Mouse (Mus musculus): Measurements from ENCODE around the gene Hdgfl3. TPM values are rescaled to one million over a fixed set of nuclear protein-coding genes. Genes with fewer than 3 reads are reported as not detected.
"Not testable (repeated sequence)": the region's sequence is repeated elsewhere in the genome, so short reads cannot be mapped to it uniquely, and the experiment has no call there.

The Hdgfl3 gene
- total RNA-seq, 2 experiments from 2014 or later = 62.1 to 64.3 TPM

DNA sequence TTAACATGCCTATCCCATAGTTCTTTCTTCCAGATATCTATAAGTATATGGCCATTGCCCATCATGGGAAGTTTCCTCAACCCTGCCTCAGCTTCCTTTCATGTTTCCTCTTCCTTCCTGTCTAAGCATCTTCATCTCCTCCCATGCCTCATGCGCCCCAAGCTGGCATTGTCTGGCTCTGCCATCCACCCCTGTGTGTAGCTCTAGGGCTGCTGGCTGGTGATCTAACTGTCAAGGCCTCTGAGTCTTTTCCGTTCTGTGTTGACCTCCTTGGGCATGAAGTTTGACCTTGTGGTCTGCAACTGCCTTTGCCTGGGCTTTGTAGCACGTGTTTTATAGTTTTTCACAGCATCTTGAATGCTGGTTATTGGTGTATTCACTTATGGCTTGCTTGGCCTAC lies 89.0 kb downstream of the Hdgfl3 start:
- H3K4me3 ChIP-seq = no peak overlapping the region
- no peak for DNase-seq (ENCODE audit: low spot score in 2 of 2)
- no peak for TF ChIP-seq CTCF (conservative IDR thresholded peaks at IDR 0.05)

DNA sequence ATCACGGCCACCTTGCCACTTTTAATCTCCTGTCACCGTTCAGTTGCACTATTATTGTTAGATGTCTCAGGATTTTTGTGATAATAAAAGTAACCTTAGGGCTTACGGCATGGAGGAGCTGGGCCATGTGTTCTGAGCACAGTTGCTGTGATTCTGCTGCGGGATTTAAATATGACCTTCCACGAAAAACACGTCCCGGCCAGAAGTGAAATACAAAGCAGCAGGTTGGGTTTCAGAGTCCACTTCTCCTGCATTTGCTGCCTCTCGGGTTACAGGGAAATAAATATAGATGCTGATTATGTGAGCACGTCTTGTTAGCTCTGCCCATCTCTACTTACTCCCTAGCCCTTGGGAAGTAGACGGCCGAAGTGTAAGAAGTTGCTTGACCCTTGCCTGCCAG lies 89.5 kb downstream of the Hdgfl3 start:
- no peak for TF ChIP-seq CTCF (conservative IDR thresholded peaks at IDR 0.05)
- DNase-seq (ENCODE audit: low spot score in 2 of 2) = no peak
- Histone ChIP-seq H3K27ac (no peak overlapping the region), H3K4me3 (no peak overlapping the region)

More for the DNA sequence above, 89.0 kb downstream of the Hdgfl3 start:
- no peak overlapping the region for H3K27ac ChIP-seq

DNA sequence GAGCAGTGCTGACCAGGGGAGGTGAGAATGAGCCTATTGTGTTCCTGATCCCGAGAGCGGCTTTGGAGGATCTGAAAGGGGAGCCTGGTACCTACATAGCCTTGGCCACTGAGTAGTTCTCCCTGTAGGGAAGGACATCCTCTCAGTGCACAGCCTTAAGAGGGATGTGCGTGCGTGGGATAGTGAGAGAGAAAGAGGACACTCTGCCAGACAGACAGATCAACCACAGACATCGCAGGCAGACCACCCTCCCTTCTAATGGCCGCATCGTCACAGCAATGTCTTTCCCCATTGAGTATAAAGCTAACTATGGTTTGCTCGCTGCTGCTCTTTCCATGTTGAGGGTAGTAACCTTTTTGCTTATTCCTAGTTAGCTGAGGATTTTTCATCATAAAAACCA lies 90.4 kb downstream of the Hdgfl3 start:
- no peak for DNase-seq (ENCODE audit: low spot score in 2 of 2)
- H3K4me3 ChIP-seq = no peak overlapping the region
- no peak overlapping the region for H3K27ac ChIP-seq
- no peak for TF ChIP-seq CTCF (conservative IDR thresholded peaks at IDR 0.05)

DNA sequence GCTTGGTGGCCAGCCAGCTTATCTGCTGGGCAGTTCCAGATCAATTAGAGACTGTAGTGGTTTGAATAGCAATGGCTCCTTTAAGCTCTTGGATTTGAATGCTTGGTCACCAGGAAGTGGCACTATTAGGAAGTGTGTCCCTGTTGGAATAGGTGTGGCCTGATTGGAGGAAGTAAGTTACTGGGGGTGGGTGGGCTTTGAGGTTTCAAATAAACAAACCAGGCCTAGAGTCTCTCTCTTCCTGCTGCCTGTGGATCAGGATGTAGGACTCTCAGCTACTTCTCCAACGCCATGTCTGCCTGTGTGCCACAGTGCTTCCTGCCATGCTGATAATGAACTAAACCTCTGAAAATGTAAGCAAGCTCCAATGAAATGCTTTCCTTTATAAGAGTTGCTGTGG lies 91.3 kb downstream of the Hdgfl3 start:
- H3K27ac ChIP-seq = no peak overlapping the region
- no peak overlapping the region for H3K4me3 ChIP-seq
- no peak for TF ChIP-seq CTCF (conservative IDR thresholded peaks at IDR 0.05)
- DNase-seq (ENCODE audit: low spot score in 2 of 2) = no peak

DNA sequence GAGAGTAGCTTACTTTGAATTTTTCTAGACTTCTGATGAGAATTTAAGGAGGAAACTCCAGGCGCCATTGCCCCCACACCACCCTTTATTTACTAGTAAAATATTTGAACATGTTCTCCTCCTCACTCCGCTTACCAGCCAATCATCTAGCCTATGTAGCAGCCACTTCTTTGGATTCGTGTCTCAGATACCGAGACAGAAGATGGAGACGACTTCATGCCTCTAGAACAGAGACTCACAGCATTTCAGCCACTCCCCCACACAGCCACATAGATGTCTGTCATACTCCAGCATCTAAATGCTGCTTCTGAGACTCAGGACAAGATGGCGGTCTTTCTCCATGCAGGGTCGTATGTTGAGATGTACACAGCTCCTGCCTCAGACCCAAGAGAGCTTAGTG lies 92.1 kb downstream of the Hdgfl3 start:
- TF ChIP-seq CTCF (conservative IDR thresholded peaks at IDR 0.05) = no peak
- DNase-seq (ENCODE audit: low spot score in 2 of 2) = no peak
- Histone ChIP-seq H3K4me3 (no peak overlapping the region), H3K27ac (no peak overlapping the region)

DNA sequence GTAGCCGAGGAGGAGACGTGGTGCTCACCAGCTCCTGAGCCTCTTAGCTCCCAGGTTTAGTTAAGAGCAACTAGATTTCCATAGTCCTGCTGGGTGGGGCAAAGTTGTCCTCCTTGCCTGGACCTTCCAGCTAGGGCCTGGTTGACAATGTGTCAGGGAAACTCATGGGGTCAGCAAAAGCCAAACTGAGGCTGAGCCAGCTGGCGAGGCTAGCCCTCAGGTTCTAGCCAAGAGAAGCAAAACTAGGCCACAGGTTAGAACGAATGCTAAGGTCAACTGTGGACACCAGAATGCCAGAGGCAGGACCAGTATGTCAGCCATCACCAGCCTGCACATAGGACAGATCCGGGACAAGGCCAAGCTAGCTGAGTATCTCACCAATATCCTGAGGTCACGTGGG lies 92.8 kb downstream of the Hdgfl3 start:
- DNase-seq (ENCODE audit: low spot score in 2 of 2) = no peak
- Histone ChIP-seq H3K27ac (peak overlapping the region; percentile 61; the same call in 1 of the 2 replicates), H3K4me3 (no peak overlapping the region)
- no peak for TF ChIP-seq CTCF (conservative IDR thresholded peaks at IDR 0.05)

DNA sequence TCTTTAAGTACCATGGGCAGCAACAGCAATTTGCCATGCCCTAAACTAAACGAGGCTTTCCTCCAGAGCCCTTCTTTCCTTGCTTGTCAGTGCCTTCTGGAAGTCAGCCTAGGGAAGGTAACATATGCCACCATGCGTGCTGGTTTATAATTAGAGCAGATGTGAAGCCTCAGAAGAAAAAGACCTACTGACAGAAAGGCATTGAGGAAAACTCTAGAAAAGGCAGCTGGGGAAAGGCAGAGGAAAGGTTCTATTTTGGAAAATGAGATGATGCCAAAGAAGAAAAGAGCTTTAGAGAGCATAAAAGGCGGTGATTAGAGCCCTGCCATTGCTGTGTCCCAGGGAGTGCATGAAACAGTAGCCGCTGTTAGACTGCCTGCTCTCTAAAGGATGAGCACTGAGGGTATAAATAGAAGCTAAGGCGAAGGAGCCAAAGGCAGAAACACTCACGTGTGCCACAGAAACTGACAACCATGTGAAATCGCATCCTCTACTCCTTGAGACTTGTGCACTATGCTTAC lies 93.6 kb downstream of the Hdgfl3 start:
- no peak for TF ChIP-seq CTCF (conservative IDR thresholded peaks at IDR 0.05)
- Histone ChIP-seq H3K27ac (peak overlapping the region; percentile 61), H3K4me3 (no peak overlapping the region)
- DNase-seq (ENCODE audit: low spot score in 2 of 2) = peak; percentile 24 to 40

DNA sequence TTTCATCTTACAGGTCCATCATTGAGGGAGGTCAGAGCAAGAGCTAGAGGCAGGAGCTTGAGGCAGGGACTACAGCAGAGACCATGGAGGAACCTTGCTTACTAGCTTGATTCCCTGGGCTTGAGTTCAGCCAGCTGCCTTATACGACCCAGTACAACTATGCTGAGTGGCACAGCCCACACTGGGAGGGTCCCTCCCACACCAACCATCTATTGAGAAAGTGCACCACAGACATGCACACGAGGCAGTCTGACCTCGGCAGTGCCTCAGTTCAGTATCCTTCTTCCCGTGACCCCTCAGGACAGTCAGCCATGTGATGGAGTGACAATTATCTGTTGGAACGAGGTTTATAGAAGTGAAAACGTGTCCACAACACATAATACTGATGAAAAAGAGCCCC lies 94.5 kb downstream of the Hdgfl3 start:
- DNase-seq (ENCODE audit: low spot score in 2 of 2) = no peak
- H3K27ac ChIP-seq = no peak overlapping the region
- TF ChIP-seq CTCF (conservative IDR thresholded peaks at IDR 0.05) = no peak

DNA sequence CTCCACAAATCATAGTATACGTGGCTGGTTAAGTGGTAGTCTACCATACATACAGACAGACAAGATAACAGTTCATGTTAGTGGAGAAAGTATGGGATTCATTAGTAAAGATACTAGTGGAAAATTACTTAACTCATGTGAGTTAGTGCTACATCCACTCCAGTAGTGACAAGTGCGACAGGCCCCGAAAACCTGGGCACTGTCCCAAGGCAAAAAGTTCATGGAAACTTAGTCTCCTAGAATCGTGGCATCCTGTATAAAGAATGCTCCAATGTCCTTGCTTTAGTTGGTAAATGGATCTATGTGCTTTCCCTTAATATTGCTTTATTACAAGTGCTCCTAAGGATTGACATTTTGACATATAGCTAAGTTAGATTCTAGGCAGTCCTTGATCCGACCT lies 96.5 kb downstream of the Hdgfl3 start:
- not testable (repeated sequence) for H3K27ac ChIP-seq; H3K4me3 ChIP-seq; DNase-seq (ENCODE audit: low spot score in 2 of 2)

More for the DNA sequence above, 94.5 kb downstream of the Hdgfl3 start:
- H3K4me3 ChIP-seq = no peak overlapping the region

DNA sequence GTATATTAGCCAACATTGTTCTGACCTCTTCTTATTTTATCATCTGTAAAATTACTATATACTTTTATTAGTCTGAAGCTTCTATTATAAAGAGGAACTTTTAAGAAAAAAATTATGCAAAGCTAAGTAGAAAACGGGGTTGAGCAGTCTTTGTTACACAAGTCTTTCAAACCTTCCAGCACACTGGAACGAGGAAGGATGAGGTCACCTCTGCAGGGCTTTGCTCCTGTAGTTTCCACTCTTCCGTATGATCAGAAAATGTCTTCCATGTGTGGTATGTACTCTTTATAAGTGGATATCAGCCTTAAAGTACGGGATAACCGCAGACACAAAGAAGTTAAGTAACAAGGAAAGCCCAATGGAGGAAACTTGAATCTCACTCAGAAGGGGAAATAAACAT lies 98.8 kb downstream of the Hdgfl3 start:
- no peak for DNase-seq (ENCODE audit: low spot score in 2 of 2)
- no peak overlapping the region for H3K4me3 ChIP-seq

DNA sequence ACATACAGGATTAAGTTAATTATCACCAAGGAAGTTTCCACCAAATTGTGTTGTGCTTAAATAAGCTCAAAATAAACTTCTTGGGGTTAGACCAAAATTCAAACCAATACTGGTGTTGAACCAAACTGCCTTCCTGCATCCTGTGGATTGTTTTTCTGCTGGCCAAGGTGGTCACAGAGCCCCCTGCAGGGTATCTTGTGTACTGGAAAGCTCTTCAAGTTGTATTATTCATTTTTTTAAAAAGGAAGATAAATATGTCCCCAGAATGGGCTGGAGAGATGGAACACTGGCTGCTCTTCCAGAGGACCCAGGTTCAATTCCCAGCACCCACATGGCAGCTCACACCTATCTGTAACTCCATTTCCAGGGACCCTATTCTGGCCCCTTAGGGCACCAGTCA lies 99.4 kb downstream of the Hdgfl3 start:
- DNase-seq (ENCODE audit: low spot score in 2 of 2) = no peak
- TF ChIP-seq CTCF (conservative IDR thresholded peaks at IDR 0.05) = peak; percentile 49
- no peak overlapping the region for H3K4me3 ChIP-seq
- no peak overlapping the region for H3K27ac ChIP-seq

More for the DNA sequence above, 98.8 kb downstream of the Hdgfl3 start:
- H3K27ac ChIP-seq = no peak overlapping the region
- no peak for TF ChIP-seq CTCF (conservative IDR thresholded peaks at IDR 0.05)

Other genes with a start within 250 kb of the Hdgfl3 start
- 10 to 100 TPM; 90.4 to 92.1 TPM for gene Homer2, start 226.9 kb downstream of the Hdgfl3 start, total RNA-seq (2021)
- gene Ramac, start 171.5 kb downstream of the Hdgfl3 start, total RNA-seq (2021) = 10 to 100 TPM; 73.9 to 76.4 TPM
- 10 to 100 TPM; 28.7 to 30.0 TPM for gene 3110040N11Rik, start 145.0 kb downstream of the Hdgfl3 start, total RNA-seq (2021)
- gene Btbd1, start 105.0 kb downstream of the Hdgfl3 start, total RNA-seq (2021) = 100 to 1,000 TPM in 1 of 2 experiments, 10 to 100 TPM in 1; 97.5 to 104 TPM
- gene Gm10160, start 78.7 kb downstream of the Hdgfl3 start, total RNA-seq (2021) = not detected
- 10 to 100 TPM; 13.8 to 17.9 TPM for gene Tm6sf1, start 75.5 kb downstream of the Hdgfl3 start, total RNA-seq (2021)
- under 1 TPM in 1 of 2 experiments, not detected in 1; 0.07 TPM for gene Bnc1, start 57.8 kb upstream of the Hdgfl3 start, total RNA-seq (2021)
- 10 to 100 TPM; 41.9 to 42.0 TPM for gene Sh3gl3, start 239.4 kb upstream of the Hdgfl3 start, total RNA-seq (2021)

All from layer of hippocampus, adult 2 months (tissue).